In genomic region chr10:118440742-118441240, GRCm38 (mm10) we compare ENCODE assay signal across 25 mouse cellular contexts. TPM values are rescaled to one million over a fixed set of nuclear protein-coding genes. Genes with fewer than 3 reads are reported as not detected.
A peak's percentile ranks its signal among the peaks of the same experiment; 100 is the strongest.
DNase-seq lines count a peak whose midpoint lies in the region; ATAC-seq and TF ChIP-seq lines count a peak whose summit lies in the region.
"Had no signal": no experiment of that assay in that cellular context is flagged by ENCODE, and none has a peak within 500 bp of the region (broad histone marks: within the 10 kb centered on the region; RNA-seq: fewer than 3 reads in every experiment).

Gene Ifng, plus strand, starts transcription at chr10:118441046.

- no peaks in the 10 kb centered on the region for H3K36me3 ChIP-seq in intestine, postnatal 0 days (ENCODE audit: control insufficient read depth, insufficient read depth)
- H3K36me3 ChIP-seq in forebrain, postnatal 0 days (ENCODE audit: insufficient read depth) = no peaks in the 10 kb centered on the region
- H3K36me3 ChIP-seq: embryonic facial prominence, embryonic 15.5 days; forebrain, embryonic 10.5 days; forebrain, embryonic 15.5 days; heart, embryonic 12.5 days; hindbrain, embryonic 10.5 days had no signal

- no peak for TF ChIP-seq CTCF in intestine, postnatal 0 days (IDR thresholded peaks at IDR 0.05; ENCODE audit: low read depth)
- TF ChIP-seq CTCF in forebrain, postnatal 0 days (IDR thresholded peaks at IDR 0.05; ENCODE audit: low read depth) = no peak

- no peak within 1 kb of the TSS for H3K4me3 ChIP-seq in intestine, postnatal 0 days (ENCODE audit: low read depth, low read length)
- H3K4me3 ChIP-seq in forebrain, postnatal 0 days (ENCODE audit: low read depth, low read length) = no peak within 1 kb of the TSS
- H3K4me3 ChIP-seq: embryonic facial prominence, embryonic 15.5 days; erythroblast, embryonic 14.5 days; forebrain, embryonic 10.5 days; forebrain, embryonic 15.5 days; heart, embryonic 12.5 days; hindbrain, embryonic 10.5 days had no signal

- H3K9me3 ChIP-seq in intestine, postnatal 0 days (ENCODE audit: control insufficient read depth) = no peaks in the 10 kb centered on the region
- H3K9me3 ChIP-seq in forebrain, postnatal 0 days (ENCODE audit: low read length) = no peaks in the 10 kb centered on the region
- H3K9me3 ChIP-seq: embryonic facial prominence, embryonic 15.5 days; forebrain, embryonic 10.5 days; forebrain, embryonic 15.5 days; heart, embryonic 12.5 days; hindbrain, embryonic 10.5 days had no signal

- H3K4me2 ChIP-seq in intestine, postnatal 0 days (replicated peaks; ENCODE audit: low read depth) = no peak within 1 kb of the TSS
- H3K4me2 ChIP-seq in forebrain, postnatal 0 days (ENCODE audit: low read depth) = no peak within 1 kb of the TSS
- H3K4me2 ChIP-seq: embryonic facial prominence, embryonic 15.5 days; forebrain, embryonic 15.5 days; heart, embryonic 12.5 days; hindbrain, embryonic 14.5 days had no signal

- ATAC-seq in activated CD4-positive, CD25-positive, alpha-beta regulatory T cell, adult 4 months = peak; percentile 73
- ATAC-seq in monocyte, adult 5-6 weeks (replicated peaks; ENCODE audit: insufficient number of reproducible peaks, low FRiP score, low TSS enrichment, poor library complexity, severe bottlenecking) = 0 out of 2 replicates have a peak, but pooled peaks have one; percentile 13
- no peak for ATAC-seq in intestine, postnatal 0 days
- no peak for ATAC-seq in forebrain, postnatal 0 days
- ATAC-seq: forebrain, embryonic 15.5 days had no signal

- H3K9ac ChIP-seq in intestine, postnatal 0 days (ENCODE audit: low read depth, low read length) = no peak within 1 kb of the TSS
- H3K9ac ChIP-seq in forebrain, postnatal 0 days = no peak within 1 kb of the TSS
- H3K9ac ChIP-seq: embryonic facial prominence, embryonic 15.5 days; forebrain, embryonic 15.5 days; heart, embryonic 12.5 days; hindbrain, embryonic 14.5 days had no signal

- no peak within 1 kb of the TSS for H3K27ac ChIP-seq in intestine, postnatal 0 days (ENCODE audit: low read depth, low read length)
- no peak within 1 kb of the TSS for H3K27ac ChIP-seq in forebrain, postnatal 0 days (ENCODE audit: low read depth, low read length)
- H3K27ac ChIP-seq: embryonic facial prominence, embryonic 15.5 days; forebrain, embryonic 10.5 days; forebrain, embryonic 15.5 days; hindbrain, embryonic 10.5 days; hindbrain, embryonic 14.5 days had no signal

- H3K27me3 ChIP-seq in intestine, postnatal 0 days (replicated peaks; ENCODE audit: control insufficient read depth, insufficient read depth, low read length) = no peaks in the 10 kb centered on the region
- no peaks in the 10 kb centered on the region for H3K27me3 ChIP-seq in forebrain, postnatal 0 days (ENCODE audit: insufficient read depth, low read length)
- H3K27me3 ChIP-seq: embryonic facial prominence, embryonic 15.5 days; forebrain, embryonic 15.5 days; heart, embryonic 12.5 days had no signal

- 92% methylated on average over 11 of the region's 11 CpGs for WGBS in intestine, postnatal 0 days
- 91% methylated on average over 11 of the region's 11 CpGs for WGBS in forebrain, postnatal 0 days

- DNase-seq in thymus, postnatal 4 days = peak; percentile 14
- DNase-seq in thymus, postnatal 25 days = no peak
- DNase-seq in forebrain, postnatal 0 days = no peak
- DNase-seq in urinary bladder, adult 18-20 months (ENCODE audit: low spot score in 2 of 2) = no peak
- DNase-seq: adrenal gland, adult 2 months; adrenal gland, postnatal 25 days; cerebellum, adult 2 months; cerebellum, postnatal 10 days; gastrocnemius, postnatal 14 days had no signal

- H3K4me1 ChIP-seq in intestine, postnatal 0 days (replicated peaks; ENCODE audit: control insufficient read depth, insufficient read depth, low read length) = no peaks in the 10 kb centered on the region
- no peaks in the 10 kb centered on the region for H3K4me1 ChIP-seq in forebrain, postnatal 0 days (ENCODE audit: insufficient read depth)
- H3K4me1 ChIP-seq: embryonic facial prominence, embryonic 15.5 days; forebrain, embryonic 10.5 days; forebrain, embryonic 15.5 days; heart, embryonic 12.5 days; hindbrain, embryonic 10.5 days had no signal

RNA-seq across cellular contexts. Expression of gene Ifng, which starts in this region (rescaled TPM):
- 1 to 10 TPM; 8.9 to 9.8 TPM for polyA plus RNA-seq in activated CD4-positive, CD25-positive, alpha-beta regulatory T cell, adult 4 months (2017; shearing (Covaris generic))
- total RNA-seq in monocyte, adult 5-6 weeks (2017) = 59.4 to 177 TPM (median 69.7 TPM) in 3 replicates
- not detected in 2 replicates for polyA plus RNA-seq in intestine, postnatal 0 days (2015; fragmentation: Nextera tagmentation; extraction: Ambion mirVana)
- total RNA-seq in forebrain, postnatal 0 days (2014; rRNA removed) = not detected in 2 replicates
- polyA plus RNA-seq in forebrain, postnatal 0 days (2015; fragmentation: Nextera tagmentation; extraction: Ambion mirVana) = not detected in 2 replicates
- total RNA-seq: adrenal gland, adult 2 months; adrenal gland, postnatal 25 days; gastrocnemius, postnatal 14 days; granulocyte monocyte progenitor cell, adult 5-6 weeks; heart, adult 8-10 months; heart, postnatal 25 days; MEL had no signal
- polyA plus RNA-seq: adrenal gland, adult 2 months; cerebellum, adult 2 months; embryonic facial prominence, embryonic 11.5 days; embryonic facial prominence, embryonic 15.5 days; erythroblast, embryonic 14.5 days; forebrain, embryonic 10.5 days; forebrain, embryonic 15.5 days; heart, embryonic 12.5 days; heart, embryonic 16.5 days; hindbrain, embryonic 10.5 days; hindbrain, embryonic 14.5 days had no signal

Comparison
In these comparisons a context has a peak if more than half of its experiments do, and no peak if none do; other contexts are left out.
1. RNA of gene Ifng (total RNA-seq): 59.4 to 177 TPM in monocyte, adult 5-6 weeks; not detected in forebrain, postnatal 0 days; every median in the first group is over 10 times any median in the second.
2. ATAC-seq: peak in activated CD4-positive, CD25-positive, alpha-beta regulatory T cell, adult 4 months (single experiment) and monocyte, adult 5-6 weeks (single experiment); none in intestine, postnatal 0 days (single experiment) and forebrain, postnatal 0 days (single experiment).